Mouse (Mus musculus) embryo, embryonic 10.5 days (tissue): ENCODE results near the gene Stx1a.
A peak's percentile ranks its signal among the peaks of the same experiment; 100 is the strongest.

Experiments used
- DNase-seq: peaks from one replicate; pipeline ENCODE4 v3.0.0-alpha.2; 2015; ENCODE audit warnings: low spot score

The Stx1a gene

GRCm38 (mm10) chr5:135086871-135087270 is 63.6 kb downstream of the Stx1a start:
- peak; percentile 24 for DNase-seq

GRCm38 (mm10) chr5:135089653-135090052 is 66.4 kb downstream of the Stx1a start, which contains the start of gene Mlxipl:
Gene Mlxipl, plus strand, starts transcription at chr5:135089890.
- DNase-seq = peak; percentile 18
